Mouse (Mus musculus): ENCODE data around the gene Sipa1l2. TPM values are rescaled to one million over a fixed set of nuclear protein-coding genes. Genes with fewer than 3 reads are reported as not detected.

Sipa1l2 gene
- polyA plus RNA-seq, 1 experiment from 2014 or later, result 25.1 TPM

DNA sequence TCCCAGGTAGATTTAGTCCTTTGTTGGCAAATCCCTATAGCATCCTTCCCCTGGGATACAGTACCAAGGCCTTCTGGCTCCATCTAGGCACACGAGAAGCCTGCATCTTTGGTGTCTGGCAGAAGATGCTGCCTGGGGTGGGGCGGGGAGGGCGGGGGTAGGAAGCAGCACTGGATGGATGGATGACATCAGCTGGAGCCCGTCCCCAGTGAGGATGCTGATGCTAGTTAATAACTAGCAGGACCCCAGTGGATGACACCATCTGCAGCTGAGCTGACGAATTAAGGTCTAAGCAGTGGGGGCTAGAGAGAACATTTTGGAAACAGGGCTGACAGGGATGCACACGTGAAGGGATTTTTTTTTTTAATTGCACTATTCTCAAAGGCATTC lies 179.1 kb downstream of the Sipa1l2 start:
- peak overlapping the region; percentile 69 for H3K27ac ChIP-seq (replicated peaks; ENCODE audit: low read depth, low read length)
- H3K4me1 ChIP-seq (ENCODE audit: control insufficient read depth, insufficient read depth, low read length), result peaks cover 18% of the 10 kb centered on the region
- H3K4me3 ChIP-seq (replicated peaks; ENCODE audit: low read depth, low read length), result no peak overlapping the region
- ATAC-seq (ENCODE audit: low FRiP score, low TSS enrichment) (0 out of 2 replicates have a peak, but pooled peaks have one; percentile 40), DNase-seq (peak; percentile 62)
- 35% methylated on average over 6 of the region's 6 CpGs for WGBS
- no peak overlapping the region for H3K4me2 ChIP-seq (ENCODE audit: low read length)
- no peak overlapping the region for H3K9ac ChIP-seq (replicated peaks; ENCODE audit: low read length)
- no peaks in the 10 kb centered on the region for H3K9me3 ChIP-seq (ENCODE audit: control insufficient read depth, low read length)
- H3K36me3 ChIP-seq (ENCODE audit: control insufficient read depth, insufficient read depth, low read length), result no peaks in the 10 kb centered on the region
- H3K27me3 ChIP-seq (ENCODE audit: control insufficient read depth, insufficient read depth, low read length), result no peaks in the 10 kb centered on the region

DNA sequence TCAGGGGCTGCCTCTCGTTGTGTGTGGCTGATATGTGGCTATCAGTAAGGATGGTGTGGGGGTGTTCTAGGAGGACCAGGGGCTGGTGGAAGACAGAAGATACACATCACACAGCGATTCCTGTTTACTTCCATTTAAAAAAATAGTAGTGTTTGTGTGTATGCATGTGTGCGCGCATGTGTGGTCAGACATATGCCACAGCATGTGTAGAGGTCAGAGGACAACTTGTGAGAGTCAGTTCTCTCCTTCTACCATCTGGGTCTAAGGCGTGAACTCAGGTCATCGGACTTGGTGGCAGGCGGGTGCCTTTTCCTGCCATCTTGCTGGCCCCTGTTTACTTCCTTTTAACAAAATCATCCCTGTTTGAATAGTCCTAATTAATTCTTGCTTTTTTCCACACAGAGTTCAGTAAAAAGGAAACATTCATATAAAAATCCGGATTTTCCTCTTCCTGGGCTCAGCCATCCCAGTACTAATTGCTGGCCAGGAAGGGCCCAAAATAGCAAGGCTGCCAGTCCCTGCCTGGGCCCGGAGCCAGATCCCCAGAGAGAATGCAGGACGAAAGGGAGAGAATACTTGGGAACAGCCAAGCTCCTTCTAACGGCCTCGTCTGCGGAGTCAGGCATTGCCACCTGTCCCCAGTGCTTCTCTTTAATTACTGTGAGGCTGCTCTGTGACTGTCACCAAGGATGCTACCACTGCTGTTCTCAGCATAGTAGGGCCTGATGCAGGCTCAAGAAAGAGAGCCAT lies 179.7 kb downstream of the Sipa1l2 start:
- ATAC-seq (ENCODE audit: low FRiP score, low TSS enrichment) (0 out of 2 replicates have a peak, but pooled peaks have one; percentile 24), DNase-seq (peak; percentile 75)
- no peaks in the 10 kb centered on the region for H3K9me3 ChIP-seq (ENCODE audit: control insufficient read depth, low read length)
- peaks cover 24% of the 10 kb centered on the region for H3K4me1 ChIP-seq (ENCODE audit: control insufficient read depth, insufficient read depth, low read length)
- 56% methylated on average over 13 of the region's 13 CpGs for WGBS
- H3K36me3 ChIP-seq (ENCODE audit: control insufficient read depth, insufficient read depth, low read length), result no peaks in the 10 kb centered on the region
- H3K27me3 ChIP-seq (ENCODE audit: control insufficient read depth, insufficient read depth, low read length), result no peaks in the 10 kb centered on the region
- H3K4me2 ChIP-seq (ENCODE audit: low read length), result no peak overlapping the region
- H3K27ac ChIP-seq (replicated peaks; ENCODE audit: low read depth, low read length), result peak overlapping the region; percentile 69
- H3K4me3 ChIP-seq (replicated peaks; ENCODE audit: low read depth, low read length), result no peak overlapping the region
- no peak overlapping the region for H3K9ac ChIP-seq (replicated peaks; ENCODE audit: low read length)

DNA sequence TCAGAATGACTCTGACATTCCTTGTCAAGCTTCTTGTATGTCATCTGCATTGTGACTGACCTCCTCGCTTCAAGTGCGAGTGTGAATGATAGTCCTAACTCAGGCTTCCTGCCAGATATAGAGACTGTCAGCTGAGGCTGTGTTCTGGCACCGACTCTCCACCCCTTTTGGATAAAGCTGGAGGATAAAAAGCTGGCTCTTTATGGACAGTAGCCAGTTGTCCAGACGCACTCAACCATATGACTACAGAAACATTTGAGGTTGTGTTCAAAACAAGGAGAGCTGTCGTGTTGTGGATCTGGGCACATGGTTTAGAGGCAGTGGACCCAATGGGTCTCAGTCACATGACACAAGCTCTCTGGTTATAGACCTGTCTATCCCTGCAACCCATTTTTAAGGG lies 180.3 kb downstream of the Sipa1l2 start:
- H3K9ac ChIP-seq (replicated peaks; ENCODE audit: low read length), result no peak overlapping the region
- no peak overlapping the region for H3K4me3 ChIP-seq (replicated peaks; ENCODE audit: low read depth, low read length)
- H3K36me3 ChIP-seq (ENCODE audit: control insufficient read depth, insufficient read depth, low read length), result no peaks in the 10 kb centered on the region
- no peaks in the 10 kb centered on the region; the same call in 1 of the 2 replicates for H3K27me3 ChIP-seq (ENCODE audit: control insufficient read depth, insufficient read depth, low read length)
- H3K27ac ChIP-seq (replicated peaks; ENCODE audit: low read depth, low read length), result no peak overlapping the region
- DNase-seq, result peak; percentile 58
- peaks cover 27% of the 10 kb centered on the region for H3K4me1 ChIP-seq (ENCODE audit: control insufficient read depth, insufficient read depth, low read length)
- H3K4me2 ChIP-seq (ENCODE audit: low read length), result no peak overlapping the region
- no peak for ATAC-seq (ENCODE audit: low FRiP score, low TSS enrichment)
- H3K9me3 ChIP-seq (ENCODE audit: control insufficient read depth, low read length), result no peaks in the 10 kb centered on the region
- WGBS, result 69% methylated on average over 5 of the region's 5 CpGs

DNA sequence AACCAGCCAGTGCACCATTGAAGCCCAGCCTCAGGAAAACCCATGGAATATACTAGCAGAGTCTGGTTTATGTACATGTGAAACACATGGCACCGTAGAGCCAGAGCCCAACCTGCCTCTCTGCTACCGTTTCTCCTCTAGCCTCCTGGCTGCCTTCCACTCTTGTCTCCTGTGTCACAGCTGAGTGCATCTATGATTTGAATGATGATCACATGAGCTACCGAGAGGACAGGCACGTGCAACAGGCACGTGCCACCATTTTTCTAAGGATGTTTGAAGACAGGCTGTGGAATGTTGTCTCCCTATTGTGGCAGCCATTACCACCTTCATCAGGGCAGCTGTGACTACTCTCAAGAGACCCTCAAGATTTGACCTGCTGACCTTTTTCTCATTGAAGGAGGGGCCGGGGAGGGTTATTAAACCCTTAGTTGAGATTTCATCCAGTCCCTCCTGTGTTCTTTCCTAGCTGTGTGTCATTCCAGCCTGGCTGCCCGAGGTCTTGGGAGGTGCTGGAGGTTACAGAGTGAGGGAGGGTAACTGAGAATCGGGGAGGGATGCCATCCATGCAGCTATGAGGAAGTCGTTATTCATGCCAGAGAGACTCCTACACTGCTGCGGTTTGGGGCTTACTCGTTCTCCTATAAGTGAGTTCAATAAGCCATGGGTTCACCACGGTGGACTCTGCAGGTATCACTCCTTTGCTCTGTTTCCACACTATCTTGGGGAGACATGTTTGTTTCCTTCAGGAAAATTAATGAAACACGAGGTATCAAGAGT lies 181.0 kb downstream of the Sipa1l2 start:
- H3K27me3 ChIP-seq (ENCODE audit: control insufficient read depth, insufficient read depth, low read length), result no peaks in the 10 kb centered on the region; the same call in 1 of the 2 replicates
- DNase-seq, result no peak
- ATAC-seq (ENCODE audit: low FRiP score, low TSS enrichment), result no peak
- H3K4me3 ChIP-seq (replicated peaks; ENCODE audit: low read depth, low read length), result no peak overlapping the region
- H3K4me1 ChIP-seq (ENCODE audit: control insufficient read depth, insufficient read depth, low read length), result peaks cover 27% of the 10 kb centered on the region
- WGBS, result 70% methylated on average over 13 of the region's 13 CpGs
- no peak overlapping the region for H3K27ac ChIP-seq (replicated peaks; ENCODE audit: low read depth, low read length)
- H3K4me2 ChIP-seq (ENCODE audit: low read length), result no peak overlapping the region
- no peak overlapping the region for H3K9ac ChIP-seq (replicated peaks; ENCODE audit: low read length)
- no peaks in the 10 kb centered on the region for H3K36me3 ChIP-seq (ENCODE audit: control insufficient read depth, insufficient read depth, low read length)
- no peaks in the 10 kb centered on the region for H3K9me3 ChIP-seq (ENCODE audit: control insufficient read depth, low read length)

DNA sequence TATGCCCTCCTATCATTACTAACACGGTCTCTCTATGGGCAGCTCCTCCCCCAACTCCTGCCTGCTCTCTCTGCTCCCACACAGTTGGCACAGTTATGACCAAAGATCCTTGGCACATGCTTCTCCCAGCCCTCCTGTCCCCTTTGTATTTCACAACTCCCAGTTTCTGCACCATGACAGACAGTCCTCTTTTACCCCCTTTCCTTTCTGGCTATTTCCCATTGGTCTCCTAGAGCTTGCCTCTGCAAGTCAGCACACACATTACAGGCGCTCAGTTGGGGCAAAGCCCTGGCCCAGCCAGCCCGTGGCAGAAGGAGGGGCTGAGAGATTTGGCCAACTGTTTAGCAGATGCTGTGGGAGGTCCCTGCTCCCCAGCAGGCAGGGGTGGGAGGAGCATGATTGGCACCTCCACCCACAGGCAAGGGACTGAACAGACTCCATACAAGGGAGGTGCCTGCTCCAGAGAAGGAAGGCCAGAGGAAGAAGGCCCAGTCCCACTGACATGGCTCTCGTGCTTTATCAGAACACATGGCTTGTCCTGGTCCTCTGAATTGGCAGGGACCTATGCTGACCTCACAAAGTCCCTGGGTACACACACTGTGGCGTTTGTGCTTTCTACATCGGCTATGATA lies 184.0 kb downstream of the Sipa1l2 start:
- Histone ChIP-seq H3K27me3 (ENCODE audit: control insufficient read depth, insufficient read depth, low read length) (no peaks in the 10 kb centered on the region; the same call in 1 of the 2 replicates), H3K27ac (replicated peaks; ENCODE audit: low read depth, low read length) (peak overlapping the region; percentile 15; the same call in 1 of the 2 replicates), H3K4me1 (ENCODE audit: control insufficient read depth, insufficient read depth, low read length) (peaks cover 27% of the 10 kb centered on the region), H3K9ac (replicated peaks; ENCODE audit: low read length) (no peak overlapping the region), H3K4me3 (replicated peaks; ENCODE audit: low read depth, low read length) (no peak overlapping the region), H3K36me3 (ENCODE audit: control insufficient read depth, insufficient read depth, low read length) (no peaks in the 10 kb centered on the region), H3K4me2 (ENCODE audit: low read length) (no peak overlapping the region), H3K9me3 (ENCODE audit: control insufficient read depth, low read length) (no peaks in the 10 kb centered on the region)
- peak; percentile 77 for ATAC-seq (ENCODE audit: low FRiP score, low TSS enrichment)
- WGBS, result 22% methylated on average over 6 of the region's 6 CpGs
- peak; percentile 69 for DNase-seq

DNA sequence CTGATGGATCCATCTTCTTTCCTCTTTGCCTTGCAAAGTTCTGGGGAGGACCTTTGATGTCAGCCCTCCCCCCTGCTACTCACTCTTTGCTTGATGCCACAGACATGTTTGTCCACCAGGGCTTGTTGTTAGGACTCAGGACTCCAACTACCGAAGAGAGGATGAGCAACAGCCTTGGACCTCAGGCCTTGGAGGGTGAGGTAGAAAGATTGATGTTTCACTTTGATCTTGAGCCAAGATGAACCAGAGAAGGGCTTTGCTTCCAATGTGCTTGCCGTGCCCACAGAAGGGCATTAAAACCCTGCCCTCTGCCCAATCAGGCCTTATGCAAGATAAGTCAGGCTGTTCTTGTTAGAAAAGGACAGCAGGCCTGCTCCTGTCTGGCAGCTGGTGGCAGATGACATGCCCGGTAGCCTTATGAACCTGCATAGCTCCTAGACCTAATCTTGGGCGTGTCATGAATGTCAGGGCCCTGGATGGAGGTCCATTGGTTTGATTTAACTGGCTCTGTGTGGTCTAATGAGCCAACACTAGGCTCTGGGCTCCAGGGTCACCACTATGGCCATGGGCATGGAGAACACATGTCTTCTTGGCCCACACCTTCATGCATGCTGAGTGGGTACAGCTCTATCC lies 184.9 kb downstream of the Sipa1l2 start:
- WGBS, result 94% methylated on average over 4 of the region's 4 CpGs
- no peak for DNase-seq
- Histone ChIP-seq H3K9me3 (ENCODE audit: control insufficient read depth, low read length) (no peaks in the 10 kb centered on the region), H3K4me1 (ENCODE audit: control insufficient read depth, insufficient read depth, low read length) (peaks cover 21% of the 10 kb centered on the region), H3K4me3 (replicated peaks; ENCODE audit: low read depth, low read length) (no peak overlapping the region), H3K36me3 (ENCODE audit: control insufficient read depth, insufficient read depth, low read length) (no peaks in the 10 kb centered on the region), H3K4me2 (ENCODE audit: low read length) (no peak overlapping the region), H3K27ac (replicated peaks; ENCODE audit: low read depth, low read length) (no peak overlapping the region), H3K9ac (replicated peaks; ENCODE audit: low read length) (no peak overlapping the region), H3K27me3 (ENCODE audit: control insufficient read depth, insufficient read depth, low read length) (no peaks in the 10 kb centered on the region; the same call in 1 of the 2 replicates)
- ATAC-seq (ENCODE audit: low FRiP score, low TSS enrichment), result no peak

DNA sequence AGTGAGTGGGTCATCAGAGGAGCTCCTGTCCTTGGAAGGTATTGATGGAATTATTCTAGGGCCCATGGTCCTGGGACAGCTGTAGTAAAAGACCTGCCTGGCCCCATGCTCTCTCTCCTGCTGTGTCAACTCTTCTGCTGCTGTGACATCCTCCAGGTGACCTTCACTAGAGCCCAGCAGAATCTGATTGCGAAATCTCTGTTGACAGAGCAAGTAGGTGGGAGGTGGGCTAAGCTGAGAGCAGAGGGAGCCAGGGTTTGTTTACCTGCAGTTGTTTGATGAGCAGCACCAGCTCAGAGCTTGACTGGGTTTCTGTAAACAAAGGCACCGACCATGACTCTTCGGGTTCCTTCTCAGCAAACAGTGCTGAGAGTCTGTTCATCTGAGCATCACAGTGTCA lies 187.9 kb downstream of the Sipa1l2 start:
- WGBS, result 73% methylated on average over 3 of the region's 3 CpGs

DNA sequence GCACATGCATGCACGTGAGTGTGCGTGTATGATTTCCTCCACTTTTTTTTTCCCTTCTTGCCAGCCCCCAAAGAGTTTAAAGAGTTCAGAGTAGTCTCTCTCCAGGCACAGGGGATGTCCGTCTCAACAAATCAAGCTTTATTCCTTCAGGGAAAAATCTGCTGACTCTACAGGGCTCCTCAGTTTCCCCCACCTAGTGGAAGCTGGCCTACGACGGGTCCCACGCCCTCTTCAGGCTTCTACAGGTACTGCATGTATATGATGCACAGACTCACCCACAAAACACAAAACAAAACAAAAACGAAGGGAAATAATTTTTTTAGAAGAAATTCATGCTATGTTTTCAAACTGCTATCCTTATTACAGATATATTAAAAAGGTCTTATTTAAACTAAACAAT lies 189.7 kb downstream of the Sipa1l2 start:
- no peak overlapping the region for H3K4me3 ChIP-seq (replicated peaks; ENCODE audit: low read depth, low read length)
- WGBS, result 66% methylated on average over 7 of the region's 7 CpGs
- H3K4me1 ChIP-seq (ENCODE audit: control insufficient read depth, insufficient read depth, low read length), result peaks cover 16% of the 10 kb centered on the region
- H3K36me3 ChIP-seq (ENCODE audit: control insufficient read depth, insufficient read depth, low read length), result no peaks in the 10 kb centered on the region
- ATAC-seq (ENCODE audit: low FRiP score, low TSS enrichment) (no peak), DNase-seq (no peak)
- no peak overlapping the region for H3K4me2 ChIP-seq (ENCODE audit: low read length)
- no peak overlapping the region for H3K27ac ChIP-seq (replicated peaks; ENCODE audit: low read depth, low read length)
- H3K9me3 ChIP-seq (ENCODE audit: control insufficient read depth, low read length), result no peaks in the 10 kb centered on the region
- H3K9ac ChIP-seq (replicated peaks; ENCODE audit: low read length), result no peak overlapping the region
- no peaks in the 10 kb centered on the region; the same call in 1 of the 2 replicates for H3K27me3 ChIP-seq (ENCODE audit: control insufficient read depth, insufficient read depth, low read length)

More for the DNA sequence above, 187.9 kb downstream of the Sipa1l2 start:
- H3K9me3 ChIP-seq (ENCODE audit: control insufficient read depth, low read length), result no peaks in the 10 kb centered on the region
- no peak for DNase-seq
- H3K27ac ChIP-seq (replicated peaks; ENCODE audit: low read depth, low read length), result no peak overlapping the region
- no peak overlapping the region for H3K4me3 ChIP-seq (replicated peaks; ENCODE audit: low read depth, low read length)
- no peaks in the 10 kb centered on the region for H3K36me3 ChIP-seq (ENCODE audit: control insufficient read depth, insufficient read depth, low read length)
- H3K4me2 ChIP-seq (ENCODE audit: low read length), result no peak overlapping the region
- ATAC-seq (ENCODE audit: low FRiP score, low TSS enrichment), result no peak
- peaks cover 20% of the 10 kb centered on the region for H3K4me1 ChIP-seq (ENCODE audit: control insufficient read depth, insufficient read depth, low read length)
- H3K27me3 ChIP-seq (ENCODE audit: control insufficient read depth, insufficient read depth, low read length), result no peaks in the 10 kb centered on the region; the same call in 1 of the 2 replicates
- no peak overlapping the region for H3K9ac ChIP-seq (replicated peaks; ENCODE audit: low read length)
